Mouse (Mus musculus): ENCODE data around the gene Mthfsd.
"Not testable (repeated sequence)": the region's sequence is repeated elsewhere in the genome, so short reads cannot be mapped to it uniquely, and the experiment has no call there.

The Mthfsd gene

GRCm38 (mm10) chr8:121107668-121108656 lies at the start of gene Mthfsd:
Gene Mthfsd, minus strand, starts transcription at chr8:121108392.
- peak; percentile 98 for DNase-seq (ENCODE audit: low spot score)

GRCm38 (mm10) chr8:121156990-121157491 lies 48.8 kb upstream of the Mthfsd start:
- DNase-seq (ENCODE audit: low spot score): no peak

DNA sequence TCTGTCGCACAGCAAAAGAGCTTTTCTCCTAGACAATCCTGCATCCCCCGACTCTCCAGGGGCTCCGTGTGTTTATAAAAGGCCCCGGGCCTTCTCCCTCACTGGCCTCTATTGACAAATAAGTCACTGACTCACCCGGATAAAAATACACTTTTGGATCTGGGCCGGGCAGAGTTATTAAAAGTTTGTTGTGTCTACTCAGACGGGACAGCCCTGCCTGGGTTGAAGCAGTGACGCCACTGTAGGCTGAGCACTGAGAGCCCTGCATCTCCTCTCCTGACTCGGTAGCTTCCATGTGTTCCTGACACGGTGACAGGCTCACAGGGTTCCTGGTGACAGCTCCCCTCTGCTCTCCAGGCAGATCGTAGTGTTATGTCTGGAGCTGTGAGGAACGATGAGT lies 44.2 kb upstream of the Mthfsd start:
- no peak for DNase-seq (ENCODE audit: low spot score)

DNA sequence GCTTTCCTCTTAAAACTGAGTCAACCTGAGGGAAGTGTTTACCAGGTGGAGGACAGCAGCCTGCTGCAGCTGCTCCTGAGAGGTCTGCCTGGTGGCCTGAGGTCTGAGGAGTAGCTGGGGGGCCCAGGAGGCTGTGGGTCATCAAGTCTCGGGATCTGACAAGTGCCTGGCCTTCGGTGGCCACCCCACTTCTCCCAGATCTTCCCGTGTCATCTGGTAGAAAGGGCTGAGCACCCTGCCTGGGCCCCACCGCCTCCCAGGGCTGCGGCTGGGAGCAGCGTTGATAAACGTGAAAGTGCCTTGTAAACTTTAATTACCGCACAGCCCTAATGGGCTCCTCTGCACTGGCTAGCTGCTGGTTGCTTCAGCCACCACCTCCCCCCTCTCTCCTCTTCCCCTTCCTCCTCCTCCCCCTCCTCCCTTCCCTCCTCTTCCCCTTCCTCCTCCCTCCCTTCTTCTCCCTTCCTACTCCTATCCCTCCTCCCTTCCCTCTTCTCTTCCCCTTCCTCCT lies 40.4 kb upstream of the Mthfsd start:
- no peak for DNase-seq (ENCODE audit: low spot score)

DNA sequence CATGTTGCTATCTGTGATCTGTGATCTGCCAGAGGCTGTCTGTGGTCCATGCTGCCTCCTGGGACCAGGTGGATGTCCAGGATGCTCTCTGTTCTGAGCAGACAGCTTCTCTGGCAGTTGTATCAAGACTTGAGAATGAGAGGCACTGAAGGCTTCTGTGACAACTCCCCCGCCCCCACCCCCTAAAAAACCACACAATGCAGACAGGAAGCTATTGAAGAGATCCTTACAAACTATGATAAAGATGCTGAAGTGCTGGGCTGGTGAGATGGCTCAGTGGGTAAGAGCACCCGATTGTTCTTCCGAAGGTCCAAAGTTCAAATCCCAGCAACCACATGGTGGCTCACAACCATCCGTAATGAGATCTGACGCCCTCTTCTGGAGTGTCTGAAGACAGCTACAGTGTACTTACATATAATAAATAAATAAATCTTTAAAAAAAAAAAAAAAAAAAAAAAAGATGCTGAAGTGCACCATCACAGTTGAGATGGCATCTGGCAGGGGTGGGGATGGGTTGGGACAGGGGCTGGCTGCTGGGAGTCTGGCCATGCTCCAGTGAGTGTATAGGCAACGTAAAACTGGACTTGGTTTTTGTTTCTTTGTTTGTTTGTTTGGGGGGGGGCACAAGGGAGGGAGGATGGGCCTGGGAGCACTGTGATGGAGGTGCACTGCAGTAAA lies 37.4 kb upstream of the Mthfsd start:
- DNase-seq (ENCODE audit: low spot score): not testable (repeated sequence)

- DNase-seq (ENCODE audit: low spot score): no peak
Observed at GRCm38 (mm10) chr8:121136856-121137255, 28.7 kb upstream of the Mthfsd start.

- DNase-seq (ENCODE audit: low spot score): no peak
Observed at GRCm38 (mm10) chr8:121134512-121134911, 26.3 kb upstream of the Mthfsd start.

- no peak for DNase-seq (ENCODE audit: low spot score)
Observed at GRCm38 (mm10) chr8:121134102-121134501, 25.9 kb upstream of the Mthfsd start.

- DNase-seq (ENCODE audit: low spot score): no peak
Observed at GRCm38 (mm10) chr8:121132961-121133513, 24.8 kb upstream of the Mthfsd start.

GRCm38 (mm10) chr8:121130522-121130921 lies 22.3 kb upstream of the Mthfsd start:
- no peak for DNase-seq (ENCODE audit: low spot score)

- no peak for DNase-seq (ENCODE audit: low spot score)
Observed at GRCm38 (mm10) chr8:121129265-121129940, 21.2 kb upstream of the Mthfsd start.

DNA sequence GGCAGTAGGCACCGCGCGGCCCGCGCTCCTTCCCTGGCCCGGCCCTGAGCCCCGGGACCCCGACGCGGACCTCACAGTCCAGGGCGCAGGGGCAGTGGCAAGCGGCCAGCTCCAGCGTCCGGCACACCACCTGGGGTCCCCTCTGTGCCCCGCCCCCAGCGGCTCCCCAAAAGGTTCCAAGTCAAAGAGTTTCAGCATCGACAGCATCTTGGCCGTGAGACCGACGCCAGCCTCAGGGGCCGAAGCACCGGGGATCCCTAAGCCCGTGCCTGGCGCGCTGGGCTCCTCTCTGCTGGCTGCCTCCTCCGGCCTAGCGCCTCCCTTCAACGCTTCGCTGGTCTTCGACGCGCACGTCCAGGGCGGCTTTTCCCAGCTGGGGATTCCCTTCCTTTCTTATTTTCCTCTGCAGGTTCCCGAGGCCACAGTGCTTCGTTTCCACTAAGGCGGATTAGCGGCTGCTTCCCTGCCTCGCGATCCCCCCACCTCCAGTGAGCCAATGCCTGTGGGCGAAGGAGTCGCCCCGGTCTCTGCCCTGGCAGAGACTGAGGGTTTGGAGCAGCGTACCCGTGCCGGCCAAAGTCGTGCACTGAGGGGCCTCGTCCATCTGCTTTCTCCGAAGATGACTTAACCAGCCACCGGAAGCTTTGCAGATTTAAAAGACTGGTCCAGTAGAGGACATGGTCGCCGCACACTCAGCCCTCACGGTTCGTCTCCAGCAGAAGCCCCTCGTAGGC lies 20.5 kb upstream of the Mthfsd start:
- no peak for DNase-seq (ENCODE audit: low spot score)

DNA sequence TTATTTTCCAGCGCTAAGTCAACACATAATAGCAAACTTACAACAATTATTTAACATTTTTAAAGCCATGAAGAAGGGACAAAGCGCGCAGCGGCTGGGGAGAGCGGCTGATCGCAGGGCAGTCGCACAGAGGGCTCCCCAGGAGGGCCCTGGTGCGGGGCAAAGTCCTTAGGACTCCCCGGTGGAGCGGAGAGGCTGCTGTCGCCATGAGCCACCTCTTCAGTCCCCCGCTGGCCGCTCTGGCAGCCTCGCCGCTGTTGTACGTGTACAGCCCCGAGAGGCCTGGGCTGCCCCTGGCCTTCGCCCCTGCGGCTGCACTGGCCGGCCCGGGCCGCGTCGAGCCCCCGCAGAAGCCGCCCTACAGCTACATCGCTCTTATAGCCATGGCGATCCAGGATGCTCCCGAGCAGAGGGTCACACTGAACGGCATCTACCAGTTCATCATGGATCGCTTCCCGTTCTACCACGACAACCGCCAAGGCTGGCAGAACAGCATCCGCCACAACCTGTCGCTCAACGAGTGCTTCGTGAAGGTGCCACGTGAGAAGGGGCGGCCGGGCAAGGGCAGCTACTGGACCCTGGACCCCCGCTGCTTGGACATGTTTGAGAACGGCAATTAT lies 19.7 kb upstream of the Mthfsd start, which contains the start of gene Foxl1:
Gene Foxl1 (plus strand): TSS at position 185 of the 620 bp plus-strand sequence.
- DNase-seq (ENCODE audit: low spot score): no peak

GRCm38 (mm10) chr8:121127291-121127701 lies 19.1 kb upstream of the Mthfsd start:
- no peak for DNase-seq (ENCODE audit: low spot score)

DNA sequence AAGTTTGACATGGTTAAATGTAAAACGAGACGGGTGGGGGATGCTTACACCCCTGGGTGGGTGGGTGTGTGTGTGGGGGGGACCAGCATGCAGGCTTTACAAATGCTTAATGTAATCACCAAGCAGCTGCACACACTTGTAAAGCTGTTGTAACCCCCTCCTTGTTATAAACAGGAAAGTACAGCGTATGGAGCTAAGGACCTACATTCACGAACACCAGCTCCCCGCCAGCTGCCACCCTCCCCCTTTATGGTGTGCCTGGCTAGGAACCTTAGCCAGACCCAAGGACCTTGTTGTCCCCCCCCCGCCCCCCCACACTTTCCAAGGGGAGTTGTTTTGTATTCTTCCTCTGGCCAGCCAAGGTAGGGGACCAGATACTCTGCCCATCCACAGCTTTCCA lies 18.5 kb upstream of the Mthfsd start:
- DNase-seq (ENCODE audit: low spot score): no peak

GRCm38 (mm10) chr8:121126191-121126590 lies 18.0 kb upstream of the Mthfsd start:
- DNase-seq (ENCODE audit: low spot score): no peak

DNA sequence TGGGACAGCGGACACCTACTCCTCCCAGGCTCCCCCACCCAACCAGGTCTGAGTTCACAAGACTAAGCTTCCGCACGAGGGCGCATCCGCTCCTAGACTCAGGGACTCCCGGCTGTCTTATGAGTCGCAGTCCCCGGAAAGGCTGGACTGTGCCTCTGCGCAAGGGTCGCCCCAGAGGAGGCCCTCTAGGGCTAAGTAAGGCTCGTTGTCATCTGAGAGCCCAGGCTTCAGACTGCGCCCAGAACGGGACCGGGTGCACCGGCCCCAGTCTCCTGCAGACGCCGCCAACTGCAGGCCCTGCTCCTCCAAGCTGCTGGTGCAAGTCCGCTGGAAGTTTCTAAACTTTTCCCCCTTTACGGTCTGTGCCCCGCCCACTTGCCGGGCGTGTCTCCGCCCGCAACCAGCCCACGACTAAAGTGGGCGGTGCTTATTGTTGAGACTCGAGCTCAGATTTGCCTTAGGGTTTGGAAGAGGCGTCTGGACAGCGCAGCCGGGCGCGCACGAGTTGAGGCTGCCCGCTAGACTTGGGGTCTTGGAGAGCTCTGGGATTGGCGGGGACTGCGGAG lies 17.2 kb upstream of the Mthfsd start:
- peak; percentile 43 for DNase-seq (ENCODE audit: low spot score)

- DNase-seq (ENCODE audit: low spot score): no peak
Observed at GRCm38 (mm10) chr8:121124547-121125239, 16.5 kb upstream of the Mthfsd start.

GRCm38 (mm10) chr8:121123113-121123512 lies 14.9 kb upstream of the Mthfsd start:
- no peak for DNase-seq (ENCODE audit: low spot score)

DNA sequence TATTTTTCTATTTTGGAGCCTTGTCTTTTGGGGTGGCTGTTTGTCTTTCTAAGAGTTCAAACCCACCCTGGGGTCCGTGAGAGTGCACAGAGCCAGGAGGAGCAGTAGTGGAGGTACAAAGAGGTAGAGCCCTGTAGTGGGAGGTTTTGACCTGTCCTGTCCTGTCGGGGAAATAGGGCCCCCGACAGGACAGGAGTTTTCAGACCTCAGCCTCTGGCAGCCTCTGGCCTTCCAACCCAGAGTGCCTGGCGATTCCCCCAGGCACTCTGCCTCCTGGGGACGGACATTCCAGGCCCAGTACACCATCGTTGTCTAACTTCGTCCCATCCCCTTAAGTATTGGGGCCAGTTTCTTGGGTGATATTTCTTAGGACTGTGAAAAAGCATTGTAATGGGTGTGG lies 14.2 kb upstream of the Mthfsd start:
- DNase-seq (ENCODE audit: low spot score): no peak

Measured in layer of hippocampus, adult 11-12 months (tissue).